ENCODE assay signal across 23 mouse cellular contexts in genomic region chr10:115333528-115333927, GRCm38 (mm10). TPM values are rescaled to one million over a fixed set of nuclear protein-coding genes. Genes with fewer than 3 reads are reported as not detected.
DNase-seq lines count a peak whose midpoint lies in the region; TF ChIP-seq lines count a peak whose summit lies in the region.
"Had no signal": no experiment of that assay in that cellular context is flagged by ENCODE, and none has a peak within 500 bp of the region (broad histone marks: within the 10 kb centered on the region; RNA-seq: fewer than 3 reads in every experiment).

No protein-coding gene starts in this region.

- no peak for TF ChIP-seq POLR2A in myocyte (IDR thresholded peaks at IDR 0.05; ENCODE audit: insufficient read length, low read depth)
- no peak for TF ChIP-seq POLR2A in kidney, adult 2 months (IDR thresholded peaks at IDR 0.05; ENCODE audit: low read depth, low read length)

- 78% methylated on average over 9 of the region's 9 CpGs for WGBS in kidney, adult 2 months

- no peaks in the 10 kb centered on the region for H3K79me2 ChIP-seq in myocyte (ENCODE audit: control insufficient read depth, insufficient read depth)

- peak overlapping the region; percentile 2; the same call in 1 of the 2 replicates for H3K4me3 ChIP-seq in gastrocnemius, adult 2 months
- no peak overlapping the region for H3K4me3 ChIP-seq in myocyte
- H3K4me3 ChIP-seq in kidney, adult 2 months (ENCODE audit: insufficient read depth, low read depth, low read length): no peak overlapping the region
- H3K4me3 ChIP-seq: forebrain, embryonic 12.5 days; left cerebral cortex, adult 2 months; liver, embryonic 13.5 days; neural tube, embryonic 12.5 days had no signal

- TF ChIP-seq CTCF in gastrocnemius, adult 2 months (IDR thresholded peaks at IDR 0.05): no peak
- TF ChIP-seq CTCF in kidney, adult 2 months (conservative IDR thresholded peaks at IDR 0.05; ENCODE audit: insufficient read depth, insufficient read length, low read depth, low read length): no peak

- intact Hi-C loops in gastrocnemius, adult 2 months (cut with DNase I): no loop called here
- intact Hi-C loops in gastrocnemius, postnatal 36 days (cut with DNase I): no loop called here

- H3K4me2 ChIP-seq in myocyte (ENCODE audit: low read depth): peak overlapping the region; percentile 62
- H3K4me2 ChIP-seq: forebrain, embryonic 12.5 days; liver, embryonic 13.5 days; neural tube, embryonic 12.5 days had no signal

- no peak overlapping the region for H3ac ChIP-seq in myocyte (ENCODE audit: control insufficient read depth, insufficient read length)

- no peaks in the 10 kb centered on the region for H3K36me3 ChIP-seq in myocyte (ENCODE audit: control insufficient read depth, insufficient read depth)
- H3K36me3 ChIP-seq in kidney, adult 2 months (ENCODE audit: control insufficient read depth, insufficient read depth, low read length): no peaks in the 10 kb centered on the region
- H3K36me3 ChIP-seq: forebrain, embryonic 12.5 days; liver, embryonic 13.5 days; neural tube, embryonic 12.5 days had no signal

- H3K27me3 ChIP-seq in myocyte (ENCODE audit: control insufficient read depth, insufficient read depth, insufficient read length): no peaks in the 10 kb centered on the region
- no peaks in the 10 kb centered on the region for H3K27me3 ChIP-seq in kidney, adult 2 months (replicated peaks; ENCODE audit: control insufficient read depth, insufficient read depth, low read length)
- H3K27me3 ChIP-seq: forebrain, embryonic 12.5 days; liver, embryonic 13.5 days; neural tube, embryonic 12.5 days had no signal

- H3K4me1 ChIP-seq in kidney, adult 2 months (ENCODE audit: control insufficient read depth, insufficient read depth, low read length): no peaks in the 10 kb centered on the region
- H3K4me1 ChIP-seq: forebrain, embryonic 12.5 days; liver, embryonic 13.5 days; neural tube, embryonic 12.5 days had no signal

- no peak for DNase-seq in gastrocnemius, adult 2 months
- no peak for DNase-seq in gastrocnemius, postnatal 36 days
- peak; percentile 64 for DNase-seq in lung, postnatal 10 days
- no peak for DNase-seq in lung, postnatal 14 days
- DNase-seq in brain, adult 2 months (ENCODE audit: low read depth, low spot score): peak; percentile 18
- no peak for DNase-seq in layer of hippocampus, postnatal 25 days (ENCODE audit: extremely low spot score in 1 of 2, low spot score in 1 of 2)
- DNase-seq in kidney, adult 2 months: no peak
- DNase-seq: adrenal gland, postnatal 36 days; cerebellum, adult 2 months; cerebellum, postnatal 36 days; gastrocnemius, postnatal 10 days; kidney, adult 11 months; kidney, postnatal 4 days; layer of hippocampus, adult 9-11 months; liver, embryonic 13.5 days; lung, adult 2 months; lung, postnatal 36 days; midbrain, embryonic 14.5 days; thymus, postnatal 36 days had no signal

- H3K27ac ChIP-seq in gastrocnemius, adult 2 months: peak overlapping the region; percentile 86
- no peak overlapping the region for H3K27ac ChIP-seq in kidney, adult 2 months (ENCODE audit: insufficient read depth, low read depth, low read length)
- H3K27ac ChIP-seq: forebrain, embryonic 12.5 days; left cerebral cortex, adult 2 months; liver, embryonic 13.5 days; neural tube, embryonic 12.5 days had no signal

TF ChIP-seq in myocyte, 11 proteins besides CTCF, POLR2A, EP300 and RAD21:
- no peak for TF ChIP-seq SRF (IDR thresholded peaks at IDR 0.05; ENCODE audit: control insufficient read depth, insufficient read length, low read depth)
- TF ChIP-seq TCF12 (IDR thresholded peaks at IDR 0.05; ENCODE audit: insufficient read depth, poor library complexity, severe bottlenecking): no peak
- no peak for TF ChIP-seq E2F4 (IDR thresholded peaks at IDR 0.05; ENCODE audit: insufficient read depth)
- no peak for TF ChIP-seq MAX (IDR thresholded peaks at IDR 0.05; ENCODE audit: low read depth)
- TF ChIP-seq USF1 (IDR thresholded peaks at IDR 0.05; ENCODE audit: low read depth): no peak
- TF ChIP-seq MYOD1 (IDR thresholded peaks at IDR 0.05; ENCODE audit: control insufficient read depth in 1 of 3, insufficient read length in 2 of 3, low read depth in 2 of 3): no peak
- TF ChIP-seq REST (IDR thresholded peaks at IDR 0.05; ENCODE audit: insufficient read depth, insufficient read length): no peak
- TF ChIP-seq POLR2AphosphoS2 (IDR thresholded peaks at IDR 0.05; ENCODE audit: insufficient read length, low read depth): no peak
- TF ChIP-seq TCF3 (IDR thresholded peaks at IDR 0.05; ENCODE audit: insufficient read length, low read depth): no peak
- no peak for TF ChIP-seq MYOG (IDR thresholded peaks at IDR 0.05; ENCODE audit: control insufficient read depth in 1 of 3, insufficient read depth in 1 of 3, insufficient read length in 2 of 3, low read depth in 2 of 3)
- no peak for TF ChIP-seq CEBPB (IDR thresholded peaks at IDR 0.05; ENCODE audit: insufficient read depth, poor library complexity, severe bottlenecking)

RNA-seq across cellular contexts. Expression of gene Rab21, which starts 18.1 kb away (rescaled TPM):
- 10 to 100 TPM; 47.1 to 66.2 TPM for total RNA-seq in gastrocnemius, adult 2 months (2021)
- total RNA-seq in gastrocnemius, postnatal 36 days (2021): 10 to 100 TPM; 42.9 to 45.1 TPM
- polyA plus RNA-seq in myocyte (2012; fragmentation: generic; extraction: Trizol): 16.9 TPM
- total RNA-seq in layer of hippocampus, postnatal 25 days (2021): 10 to 100 TPM; 53.9 to 54.2 TPM
- 28.0 and 29.2 TPM in 2 replicates for polyA plus RNA-seq in kidney, adult 2 months (2012; rRNA removed)

RNA-seq across cellular contexts. Expression of gene Tmem19, which starts 28.8 kb away (rescaled TPM):
- 10 to 100 TPM; 11.6 to 17.4 TPM for total RNA-seq in gastrocnemius, adult 2 months (2021)
- 10 to 100 TPM in 1 of 2 experiments, 1 to 10 TPM in 1; 9.0 to 16.0 TPM for total RNA-seq in gastrocnemius, postnatal 36 days (2021)
- 18.0 TPM for polyA plus RNA-seq in myocyte (2012; fragmentation: generic; extraction: Trizol)
- 10 to 100 TPM; 43.4 to 46.8 TPM for total RNA-seq in layer of hippocampus, postnatal 25 days (2021)
- 68.5 and 84.0 TPM in 2 replicates for polyA plus RNA-seq in kidney, adult 2 months (2012; rRNA removed)

RNA-seq across cellular contexts. Expression of gene Thap2, which starts 50.7 kb away (rescaled TPM):
- 10 to 100 TPM in 1 of 2 experiments, 1 to 10 TPM in 1; 5.3 to 11.1 TPM for total RNA-seq in gastrocnemius, adult 2 months (2021)
- 1 to 10 TPM; 4.4 to 6.6 TPM for total RNA-seq in gastrocnemius, postnatal 36 days (2021)
- 5.8 TPM for polyA plus RNA-seq in myocyte (2012; fragmentation: generic; extraction: Trizol)
- total RNA-seq in layer of hippocampus, postnatal 25 days (2021): 10 to 100 TPM; 13.0 to 14.8 TPM
- polyA plus RNA-seq in kidney, adult 2 months (2012; rRNA removed): 7.4 and 7.6 TPM in 2 replicates

RNA-seq across cellular contexts. Expression of gene Zfc3h1, which starts 51.2 kb away (rescaled TPM):
- total RNA-seq in gastrocnemius, adult 2 months (2021): 10 to 100 TPM; 13.0 to 14.5 TPM
- total RNA-seq in gastrocnemius, postnatal 36 days (2021): 10 to 100 TPM in 1 of 2 experiments, 1 to 10 TPM in 1; 7.6 to 12.3 TPM
- 9.0 TPM for polyA plus RNA-seq in myocyte (2012; fragmentation: generic; extraction: Trizol)
- 10 to 100 TPM; 42.7 to 56.7 TPM for total RNA-seq in layer of hippocampus, postnatal 25 days (2021)
- 15.5 and 18.4 TPM in 2 replicates for polyA plus RNA-seq in kidney, adult 2 months (2012; rRNA removed)

Comparison
In these comparisons a context has a peak if more than half of its experiments do, and no peak if none do; other contexts are left out.
1. DNase-seq: peak in lung, postnatal 10 days (single experiment) and brain, adult 2 months (single experiment); none in gastrocnemius, adult 2 months (single experiment), gastrocnemius, postnatal 36 days (0 of 2), lung, postnatal 14 days (single experiment), layer of hippocampus, postnatal 25 days (0 of 2) and kidney, adult 2 months (single experiment).